Mouse (Mus musculus) neural tube, embryonic 14.5 days (tissue): Measurements from ENCODE around the gene Ppp1r1b. TPM values are rescaled to one million over a fixed set of nuclear protein-coding genes. Genes with fewer than 3 reads are reported as not detected.

Experiments used
- ATAC-seq: fragments of 200-750 bp; cut with Nextera tagmentation; 2 replicates; pipeline ENCODE4 v1.8.0; 2017; ENCODE audit warnings: low read depth, mild to moderate bottlenecking, moderate TSS enrichment, moderate library complexity
- H3K27ac ChIP-seq: fragments of 300-500 bp; sonication (generic); 2 replicates; pipeline ENCODE4 v1.5.1; 2014; ENCODE audit warnings: low read depth, mild to moderate bottlenecking, control low read depth, low read length, moderate library complexity, mixed read lengths
- H3K27me3 ChIP-seq: fragments of 300-500 bp; sonication (generic); 2 replicates; pipeline ENCODE4 v1.6.1; 2014; ENCODE audit warnings: low read length; ENCODE audit not compliant: control insufficient read depth, insufficient read depth
- H3K36me3 ChIP-seq: fragments of 300-500 bp; sonication (generic); 2 replicates; pipeline ENCODE4 v1.6.1; 2014; ENCODE audit warnings: low read length, mixed read lengths; ENCODE audit not compliant: control insufficient read depth, insufficient read depth
- H3K4me1 ChIP-seq: fragments of 300-500 bp; sonication (generic); 2 replicates; pipeline ENCODE4 v1.6.1; 2014; ENCODE audit warnings: low read length; ENCODE audit not compliant: control insufficient read depth, insufficient read depth
- H3K4me2 ChIP-seq: fragments of 300-500 bp; sonication (generic); 2 replicates; pipeline ENCODE4 v1.6.1; 2014; ENCODE audit warnings: mild to moderate bottlenecking, low read depth, low read length, control low read depth
- H3K4me3 ChIP-seq: fragments of 300-500 bp; sonication (generic); 2 replicates; pipeline ENCODE4 v1.5.1; 2014; ENCODE audit warnings: low read depth, low read length, control low read depth, mixed read lengths
- H3K9ac ChIP-seq: fragments of 300-500 bp; sonication (generic); replicated peaks from 2 replicates; pipeline ENCODE4 v1.6.1; 2014; ENCODE audit warnings: low read depth, mild to moderate bottlenecking, control low read depth, low read length, mixed read lengths
- H3K9me3 ChIP-seq: fragments of 300-500 bp; sonication (generic); 2 replicates; pipeline ENCODE4 v1.6.1; 2016; ENCODE audit warnings: low read length; ENCODE audit not compliant: control insufficient read depth
- WGBS: fragments of 180-500 bp; shearing (Covaris S2); extraction: QIAGEN DNeasy Blood & Tissue Kit; methylation state at CpG from one replicate; pipeline ENCODE4 v1.1.7; 2014; 5-methylcytosine and 5-hydroxymethylcytosine counted together
- polyA plus RNA-seq: library from polyadenylated mRNA; unstranded; fragments of >200 nt; fragmentation: Nextera tagmentation; extraction: Ambion mirVana; gene quantifications from 2 replicates; pipeline ENCODE4 v1.2.1, GENCODE M21; 2014

The Ppp1r1b gene
- polyA plus RNA-seq, 1 experiment from 2014 or later = 2.4 TPM

GRCm38 (mm10) chr11:98320381-98320780 lies 27.8 kb upstream of the Ppp1r1b start:
- Histone ChIP-seq H3K4me2 (no peak overlapping the region), H3K9me3 (no peaks in the 10 kb centered on the region), H3K36me3 (no peaks in the 10 kb centered on the region), H3K4me3 (no peak overlapping the region), H3K4me1 (peaks cover 7% of the 10 kb centered on the region; the same call in 1 of the 2 replicates), H3K9ac (no peak overlapping the region), H3K27ac (no peak overlapping the region), H3K27me3 (peaks cover 55% of the 10 kb centered on the region)
- ATAC-seq = no peak; the same call in 1 of the 2 replicates
- whole genome bisulfite sequencing = 4% methylated on average over 12 of the region's 12 CpGs

GRCm38 (mm10) chr11:98320806-98321676 lies 27.2 kb upstream of the Ppp1r1b start:
- H3K4me3 ChIP-seq = no peak overlapping the region
- peak overlapping the region; percentile 41 for H3K27ac ChIP-seq
- no peak overlapping the region for H3K9ac ChIP-seq
- no peaks in the 10 kb centered on the region for H3K9me3 ChIP-seq
- H3K36me3 ChIP-seq = no peaks in the 10 kb centered on the region
- peak overlapping the region; percentile 23; the same call in 1 of the 2 replicates for H3K4me2 ChIP-seq
- no peak for ATAC-seq
- WGBS = under 1% methylated on average over 30 of the region's 30 CpGs
- H3K4me1 ChIP-seq = peaks cover 7% of the 10 kb centered on the region; the same call in 1 of the 2 replicates
- peaks cover 54% of the 10 kb centered on the region for H3K27me3 ChIP-seq

- peaks cover 51% of the 10 kb centered on the region for H3K27me3 ChIP-seq
- H3K4me1 ChIP-seq = peaks cover 7% of the 10 kb centered on the region; the same call in 1 of the 2 replicates
- no peaks in the 10 kb centered on the region for H3K36me3 ChIP-seq
- H3K9ac ChIP-seq = no peak overlapping the region
- H3K4me2 ChIP-seq = no peak overlapping the region
- ATAC-seq = no peak
- H3K27ac ChIP-seq = 0 out of 2 replicates have a peak overlapping the region, but pooled peaks have one; percentile 24
- 6% methylated on average over 5 of the region's 5 CpGs for WGBS
- H3K4me3 ChIP-seq = no peak overlapping the region
- H3K9me3 ChIP-seq = no peaks in the 10 kb centered on the region
These were observed 26.6 kb upstream of the Ppp1r1b start for GRCm38 (mm10) chr11:98321677-98322003.

GRCm38 (mm10) chr11:98322159-98322558 lies 26.0 kb upstream of the Ppp1r1b start:
- 0% methylated on average over 1 of the region's 1 CpGs for WGBS
- H3K9ac ChIP-seq = no peak overlapping the region
- no peak overlapping the region for H3K4me2 ChIP-seq
- peaks cover 7% of the 10 kb centered on the region; the same call in 1 of the 2 replicates for H3K4me1 ChIP-seq
- ATAC-seq = no peak
- no peaks in the 10 kb centered on the region for H3K9me3 ChIP-seq
- peaks cover 50% of the 10 kb centered on the region for H3K27me3 ChIP-seq
- H3K36me3 ChIP-seq = no peaks in the 10 kb centered on the region
- no peak overlapping the region for H3K4me3 ChIP-seq
- no peak overlapping the region for H3K27ac ChIP-seq

GRCm38 (mm10) chr11:98323136-98323866 lies 24.9 kb upstream of the Ppp1r1b start:
- Histone ChIP-seq H3K4me2 (no peak overlapping the region), H3K27ac (no peak overlapping the region), H3K9ac (no peak overlapping the region), H3K4me3 (no peak overlapping the region), H3K27me3 (peaks cover 52% of the 10 kb centered on the region), H3K4me1 (0 out of 2 replicates have a peak, but pooled peaks cover 4% of the 10 kb centered on the region), H3K36me3 (no peaks in the 10 kb centered on the region), H3K9me3 (no peaks in the 10 kb centered on the region)
- 2% methylated on average over 10 of the region's 10 CpGs for WGBS
- no peak for ATAC-seq

DNA sequence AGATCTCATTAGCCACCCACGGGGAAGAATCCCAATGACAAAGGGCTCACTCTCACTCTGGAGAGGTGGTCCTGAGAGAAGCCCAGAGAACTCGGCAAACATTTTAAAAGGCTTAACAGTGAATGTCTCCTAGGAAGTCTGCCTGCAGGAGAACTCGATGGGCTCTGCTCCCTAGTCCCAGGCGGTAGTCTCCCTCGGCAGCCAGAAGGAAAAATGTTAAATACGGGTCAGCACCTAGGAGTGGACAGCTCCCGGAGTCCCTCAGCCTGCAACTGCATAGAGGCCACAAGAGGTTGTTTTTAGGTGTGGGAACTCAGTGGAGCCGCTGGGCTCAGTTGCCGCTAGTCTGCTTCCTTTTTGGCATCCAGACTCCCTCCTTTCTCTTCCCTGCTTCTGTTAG lies 24.3 kb upstream of the Ppp1r1b start:
- Histone ChIP-seq H3K27me3 (peaks cover 51% of the 10 kb centered on the region), H3K4me1 (0 out of 2 replicates have a peak, but pooled peaks cover 8% of the 10 kb centered on the region), H3K27ac (no peak overlapping the region), H3K4me3 (no peak overlapping the region), H3K4me2 (0 out of 2 replicates have a peak overlapping the region, but pooled peaks have one; percentile 1), H3K9ac (no peak overlapping the region), H3K9me3 (no peaks in the 10 kb centered on the region), H3K36me3 (no peaks in the 10 kb centered on the region)
- 2% methylated on average over 9 of the region's 9 CpGs for WGBS
- ATAC-seq = no peak

GRCm38 (mm10) chr11:98325191-98325820 lies 22.9 kb upstream of the Ppp1r1b start:
- ATAC-seq = no peak
- Histone ChIP-seq H3K27me3 (peaks cover 54% of the 10 kb centered on the region), H3K9me3 (no peaks in the 10 kb centered on the region), H3K4me2 (peak overlapping the region; percentile 43), H3K9ac (no peak overlapping the region), H3K27ac (peak overlapping the region; percentile 44; the same call in 1 of the 2 replicates), H3K4me3 (peak overlapping the region; percentile 16; the same call in 1 of the 2 replicates), H3K4me1 (0 out of 2 replicates have a peak, but pooled peaks cover 8% of the 10 kb centered on the region), H3K36me3 (no peaks in the 10 kb centered on the region)
- WGBS = 5% methylated on average over 14 of the region's 14 CpGs

DNA sequence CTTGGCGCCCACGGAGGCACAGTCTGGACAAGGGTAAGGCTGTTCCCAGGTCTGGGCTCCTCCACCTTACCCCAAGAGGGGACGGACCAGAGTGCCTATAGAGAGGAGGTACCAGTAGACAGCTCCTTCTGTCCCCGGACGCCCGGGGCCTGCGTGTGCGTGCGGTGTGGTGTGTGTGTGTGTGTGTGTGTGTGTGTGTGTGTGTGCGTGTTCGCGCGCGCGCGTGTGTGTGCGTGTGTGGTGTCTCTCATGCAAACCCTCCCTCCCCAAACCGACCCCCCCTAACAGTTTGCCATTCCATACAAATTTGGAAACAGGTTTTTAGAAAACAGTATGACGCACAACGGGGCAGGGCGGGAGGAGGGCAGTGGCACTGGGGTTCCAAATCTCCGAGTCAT lies 22.4 kb upstream of the Ppp1r1b start:
- ATAC-seq = no peak
- Histone ChIP-seq H3K36me3 (no peaks in the 10 kb centered on the region), H3K27ac (peak overlapping the region; percentile 44; the same call in 1 of the 2 replicates), H3K9ac (no peak overlapping the region), H3K4me1 (0 out of 2 replicates have a peak, but pooled peaks cover 7% of the 10 kb centered on the region), H3K27me3 (peaks cover 57% of the 10 kb centered on the region), H3K4me2 (peak overlapping the region; percentile 43), H3K4me3 (peak overlapping the region; percentile 16; the same call in 1 of the 2 replicates), H3K9me3 (no peaks in the 10 kb centered on the region)
- WGBS = 2% methylated on average over 8 of the region's 22 CpGs
